In the genomic region with DNA sequence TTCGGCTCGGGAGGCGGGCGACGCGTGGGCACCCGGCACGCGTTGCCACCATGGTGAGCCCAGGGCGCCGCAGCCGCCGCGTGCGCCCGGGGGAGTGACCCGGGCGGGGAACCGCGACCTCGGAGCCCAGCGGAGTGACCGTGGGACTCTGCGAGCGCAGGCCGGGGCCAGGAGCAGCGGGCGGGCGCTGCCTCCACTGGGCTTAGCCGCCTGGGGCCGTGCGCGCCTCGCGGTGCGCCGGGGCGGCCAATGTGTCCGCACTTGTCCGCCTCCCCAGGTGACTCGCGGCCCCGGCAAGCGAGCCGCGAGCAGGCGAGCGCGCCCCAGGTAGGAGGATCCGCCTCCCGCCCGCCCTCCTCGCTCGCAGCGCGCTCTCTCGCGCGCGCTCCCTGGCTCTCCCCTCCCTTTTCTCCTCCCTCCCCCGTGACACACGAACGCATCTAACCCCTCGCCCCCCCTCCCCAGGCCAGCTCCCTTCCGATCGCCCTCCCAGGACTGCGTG, we compare ENCODE assay signal across 7 mouse cellular contexts. TPM values are rescaled to one million over a fixed set of nuclear protein-coding genes. Genes with fewer than 3 reads are reported as not detected.
DNase-seq lines count a peak whose midpoint lies in the region; ATAC-seq lines count a peak whose summit lies in the region.

No protein-coding gene starts in this region.

- peak overlapping the region; percentile 67 for H3K27ac ChIP-seq in neural tube, embryonic 11.5 days (ENCODE audit: low read depth, low read length)
- H3K27ac ChIP-seq in forebrain, embryonic 15.5 days (replicated peaks) = peak overlapping the region; percentile 76
- H3K27ac ChIP-seq in liver, embryonic 12.5 days = no peak overlapping the region
- H3K27ac ChIP-seq in stomach, embryonic 15.5 days = no peak overlapping the region

- no peaks in the 10 kb centered on the region for H3K9me3 ChIP-seq in neural tube, embryonic 11.5 days (ENCODE audit: control insufficient read depth, low read length)
- no peaks in the 10 kb centered on the region for H3K9me3 ChIP-seq in forebrain, embryonic 15.5 days
- H3K9me3 ChIP-seq in liver, embryonic 12.5 days (replicated peaks) = no peaks in the 10 kb centered on the region
- H3K9me3 ChIP-seq in stomach, embryonic 15.5 days = no peaks in the 10 kb centered on the region

- WGBS in neural tube, embryonic 11.5 days = under 1% methylated on average over 64 of the region's 67 CpGs
- WGBS in forebrain, embryonic 15.5 days = under 1% methylated on average over 53 of the region's 67 CpGs
- 1% methylated on average over 47 of the region's 67 CpGs for WGBS in liver, embryonic 12.5 days (ENCODE audit: insufficient replicate concordance)
- WGBS in stomach, embryonic 15.5 days = under 1% methylated on average over 59 of the region's 67 CpGs

- H3K4me1 ChIP-seq in neural tube, embryonic 11.5 days (ENCODE audit: control insufficient read depth, insufficient read depth, low read length) = peaks cover 22% of the 10 kb centered on the region
- H3K4me1 ChIP-seq in forebrain, embryonic 15.5 days = peaks cover 56% of the 10 kb centered on the region
- peaks cover 9% of the 10 kb centered on the region; the same call in 1 of the 2 replicates for H3K4me1 ChIP-seq in liver, embryonic 12.5 days
- peaks cover 38% of the 10 kb centered on the region for H3K4me1 ChIP-seq in stomach, embryonic 15.5 days

- peak overlapping the region; percentile 84 for H3K9ac ChIP-seq in neural tube, embryonic 11.5 days (ENCODE audit: low read length)
- H3K9ac ChIP-seq in forebrain, embryonic 15.5 days (replicated peaks) = peak overlapping the region; percentile 69
- no peak overlapping the region for H3K9ac ChIP-seq in liver, embryonic 12.5 days
- H3K9ac ChIP-seq in stomach, embryonic 15.5 days = no peak overlapping the region; the same call in 1 of the 2 replicates

- ATAC-seq in neural tube, embryonic 11.5 days (ENCODE audit: insufficient read depth, low FRiP score, low TSS enrichment) = 0 out of 2 replicates have a peak, but pooled peaks have one; percentile 17
- ATAC-seq in forebrain, embryonic 15.5 days (replicated peaks) = no peak
- ATAC-seq in liver, embryonic 12.5 days = no peak
- ATAC-seq in stomach, embryonic 15.5 days (ENCODE audit: insufficient read depth, low FRiP score, low read depth) = no peak

- peak overlapping the region; percentile 91 for H3K4me2 ChIP-seq in neural tube, embryonic 11.5 days (ENCODE audit: low read depth)
- H3K4me2 ChIP-seq in forebrain, embryonic 15.5 days (replicated peaks) = peak overlapping the region; percentile 95
- H3K4me2 ChIP-seq in liver, embryonic 12.5 days = peak overlapping the region; percentile 63
- peak overlapping the region; percentile 97 for H3K4me2 ChIP-seq in stomach, embryonic 15.5 days

- no peaks in the 10 kb centered on the region for H3K36me3 ChIP-seq in neural tube, embryonic 11.5 days (ENCODE audit: control insufficient read depth, insufficient read depth, low read length)
- H3K36me3 ChIP-seq in forebrain, embryonic 15.5 days = no peaks in the 10 kb centered on the region
- no peaks in the 10 kb centered on the region for H3K36me3 ChIP-seq in liver, embryonic 12.5 days
- H3K36me3 ChIP-seq in stomach, embryonic 15.5 days = no peaks in the 10 kb centered on the region

- peak; percentile 55 for DNase-seq in neural tube, embryonic 11.5 days (ENCODE audit: low spot score)
- no peak for DNase-seq in neural tube, embryonic 10.5 days (ENCODE audit: extremely low spot score, low spot score)
- DNase-seq in gastrocnemius, postnatal 4 days (ENCODE audit: low spot score in 2 of 2) = no peak
- DNase-seq in left cerebral cortex, adult 11 months (ENCODE audit: low spot score) = no peak

- H3K4me3 ChIP-seq in neural tube, embryonic 11.5 days (ENCODE audit: low read depth, low read length) = peak overlapping the region; percentile 69
- H3K4me3 ChIP-seq in forebrain, embryonic 15.5 days = peak overlapping the region; percentile 65
- peak overlapping the region; percentile 45 for H3K4me3 ChIP-seq in liver, embryonic 12.5 days
- H3K4me3 ChIP-seq in stomach, embryonic 15.5 days (replicated peaks) = peak overlapping the region; percentile 55

- peaks cover 63% of the 10 kb centered on the region for H3K27me3 ChIP-seq in neural tube, embryonic 11.5 days (ENCODE audit: control insufficient read depth, insufficient read depth, low read length)
- H3K27me3 ChIP-seq in forebrain, embryonic 15.5 days = peaks cover 27% of the 10 kb centered on the region
- peaks cover 90% of the 10 kb centered on the region for H3K27me3 ChIP-seq in liver, embryonic 12.5 days (replicated peaks)
- peaks cover 80% of the 10 kb centered on the region for H3K27me3 ChIP-seq in stomach, embryonic 15.5 days (replicated peaks)

RNA-seq across cellular contexts. Expression of a gene that starts 0.7 kb away (rescaled TPM):
- polyA plus RNA-seq in neural tube, embryonic 11.5 days (2014; fragmentation: Nextera tagmentation; extraction: Ambion mirVana) = 81.7 and 85.1 TPM in 2 replicates
- 132 and 133 TPM in 2 replicates for polyA plus RNA-seq in forebrain, embryonic 15.5 days (2015; fragmentation: Nextera tagmentation; extraction: Ambion mirVana)
- 0.38 and 0.56 TPM in 2 replicates for polyA plus RNA-seq in liver, embryonic 12.5 days (2016; fragmentation: Nextera tagmentation; extraction: Ambion mirVana)
- 3.7 and 3.8 TPM in 2 replicates for polyA plus RNA-seq in stomach, embryonic 15.5 days (2015; fragmentation: Nextera tagmentation; extraction: Ambion mirVana)
- total RNA-seq in gastrocnemius, postnatal 4 days (2021) = under 1 TPM in 1 of 2 experiments, not detected in 1; 0.10 TPM

Comparison
In these comparisons a context has a peak if more than half of its experiments do, and no peak if none do; other contexts are left out.
1. H3K27ac ChIP-seq: peak in neural tube, embryonic 11.5 days (single experiment) and forebrain, embryonic 15.5 days (single experiment); none in liver, embryonic 12.5 days (single experiment) and stomach, embryonic 15.5 days (single experiment).
2. H3K9ac ChIP-seq: peak in neural tube, embryonic 11.5 days (single experiment) and forebrain, embryonic 15.5 days (single experiment); none in liver, embryonic 12.5 days (single experiment) and stomach, embryonic 15.5 days (single experiment).
3. RNA of a gene that starts 0.7 kb away (polyA plus RNA-seq): 132 to 133 TPM in forebrain, embryonic 15.5 days and 81.7 to 85.1 TPM in neural tube, embryonic 11.5 days; 3.7 to 3.8 TPM in stomach, embryonic 15.5 days and 0.38 to 0.56 TPM in liver, embryonic 12.5 days; every median in the first group is over 10 times any median in the second.
4. Peak in every context shown above with its lines, with median percentiles within 50 percentile points of each other: H3K4me2 ChIP-seq and H3K4me3 ChIP-seq.